Comparison of ENCODE assay signal across 10 mouse cellular contexts in the genomic region with DNA sequence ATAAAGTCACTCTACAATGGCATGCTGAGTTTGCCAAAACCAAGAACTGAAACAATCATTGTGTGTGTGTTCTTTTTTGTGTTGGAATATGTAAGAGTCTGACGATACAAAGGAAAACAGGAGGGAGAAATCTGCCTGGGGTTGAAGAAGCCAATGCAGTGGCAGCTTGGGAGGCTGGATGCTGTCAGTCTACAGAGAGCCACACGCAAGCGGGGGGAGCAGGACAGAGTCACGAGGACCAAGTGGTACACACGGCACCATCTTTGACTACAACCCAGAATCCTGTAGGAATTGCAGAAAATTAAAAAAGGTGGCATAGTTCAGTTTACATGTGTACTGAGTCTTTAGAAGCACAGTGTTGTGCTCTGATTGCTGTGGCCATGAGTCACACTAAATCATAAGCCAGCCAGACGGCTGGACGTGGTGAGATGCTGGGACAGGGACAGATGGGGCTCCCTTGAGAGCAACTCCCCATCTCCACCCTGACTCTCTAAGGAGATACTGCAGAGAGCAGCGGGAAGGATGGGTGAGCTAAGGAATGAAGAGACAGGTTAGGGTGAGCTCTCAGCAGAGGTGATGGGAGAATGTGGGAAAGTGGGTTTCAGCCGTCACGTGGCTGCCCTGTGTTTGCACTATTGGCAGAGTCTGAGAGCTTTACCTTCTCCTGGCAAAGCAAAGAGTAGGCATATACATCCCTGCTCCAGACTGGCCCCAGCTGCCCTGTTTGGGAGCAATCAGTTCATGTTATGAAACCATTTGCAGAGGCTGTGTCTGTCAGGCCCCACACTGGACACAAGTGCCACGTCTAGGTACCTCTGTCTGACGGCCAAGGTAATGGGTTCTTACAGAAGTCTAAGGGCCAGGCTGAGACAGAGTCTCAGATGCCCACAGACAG.
DNase-seq lines count a peak whose midpoint lies in the region; ATAC-seq and TF ChIP-seq lines count a peak whose summit lies in the region.
"Had no signal": no experiment of that assay in that cellular context is flagged by ENCODE, and none has a peak within 500 bp of the region (broad histone marks: within the 10 kb centered on the region; RNA-seq: fewer than 3 reads in every experiment).

No protein-coding gene starts in this region.

- TF ChIP-seq POLR2A in olfactory bulb, adult 2 months (IDR thresholded peaks at IDR 0.05; ENCODE audit: insufficient read depth, low read depth, low read length) = no peak

- H3K9me3 ChIP-seq in forebrain, embryonic 12.5 days = no peaks in the 10 kb centered on the region
- H3K9me3 ChIP-seq in forebrain, embryonic 10.5 days = no peaks in the 10 kb centered on the region
- H3K9me3 ChIP-seq in kidney, embryonic 15.5 days (replicated peaks) = no peaks in the 10 kb centered on the region
- no peaks in the 10 kb centered on the region for H3K9me3 ChIP-seq in hindbrain, embryonic 15.5 days
- H3K9me3 ChIP-seq: limb, embryonic 15.5 days had no signal

- no peaks in the 10 kb centered on the region for H3K36me3 ChIP-seq in forebrain, embryonic 12.5 days (replicated peaks)
- no peaks in the 10 kb centered on the region for H3K36me3 ChIP-seq in forebrain, embryonic 10.5 days (replicated peaks)
- no peaks in the 10 kb centered on the region for H3K36me3 ChIP-seq in kidney, embryonic 15.5 days
- no peaks in the 10 kb centered on the region for H3K36me3 ChIP-seq in hindbrain, embryonic 15.5 days
- H3K36me3 ChIP-seq: limb, embryonic 15.5 days had no signal

- H3K4me3 ChIP-seq in forebrain, embryonic 12.5 days (replicated peaks) = no peak overlapping the region
- no peak overlapping the region for H3K4me3 ChIP-seq in forebrain, embryonic 10.5 days
- no peak overlapping the region for H3K4me3 ChIP-seq in kidney, embryonic 15.5 days (replicated peaks)
- no peak overlapping the region for H3K4me3 ChIP-seq in hindbrain, embryonic 15.5 days
- H3K4me3 ChIP-seq in olfactory bulb, adult 2 months (ENCODE audit: insufficient read depth, low read depth, low read length) = no peak overlapping the region
- H3K4me3 ChIP-seq: limb, embryonic 15.5 days had no signal

- peak overlapping the region; percentile 31; the same call in 1 of the 2 replicates for H3K27ac ChIP-seq in forebrain, embryonic 12.5 days
- no peak overlapping the region for H3K27ac ChIP-seq in forebrain, embryonic 10.5 days
- peak overlapping the region; percentile 70 for H3K27ac ChIP-seq in kidney, embryonic 15.5 days
- H3K27ac ChIP-seq in hindbrain, embryonic 15.5 days (replicated peaks) = peak overlapping the region; percentile 28; the same call in 1 of the 2 replicates
- H3K27ac ChIP-seq in olfactory bulb, adult 2 months (ENCODE audit: insufficient read depth, low read depth, low read length) = peak overlapping the region; percentile 75
- H3K27ac ChIP-seq: limb, embryonic 15.5 days had no signal

- no peak for DNase-seq in forebrain, embryonic 10.5 days (ENCODE audit: extremely low spot score, low spot score)
- DNase-seq in kidney, adult 11 months = no peak
- no peak for DNase-seq in embryo, embryonic 10 days (ENCODE audit: low spot score)
- no peak for DNase-seq in layer of hippocampus, postnatal 36 days
- DNase-seq: gastrocnemius, postnatal 10 days had no signal

- no peak for ATAC-seq in forebrain, embryonic 12.5 days (ENCODE audit: low FRiP score)
- ATAC-seq in kidney, embryonic 15.5 days (replicated peaks; ENCODE audit: low FRiP score) = no peak
- peak; percentile 36; the same call in 1 of the 2 replicates for ATAC-seq in hindbrain, embryonic 15.5 days (ENCODE audit: low FRiP score, low read depth)

- no peaks in the 10 kb centered on the region for H3K27me3 ChIP-seq in forebrain, embryonic 12.5 days
- no peaks in the 10 kb centered on the region for H3K27me3 ChIP-seq in forebrain, embryonic 10.5 days (ENCODE audit: poor library complexity, severe bottlenecking)
- H3K27me3 ChIP-seq in kidney, embryonic 15.5 days = 0 out of 2 replicates have a peak, but pooled peaks cover 2% of the 10 kb centered on the region
- no peaks in the 10 kb centered on the region for H3K27me3 ChIP-seq in hindbrain, embryonic 15.5 days
- H3K27me3 ChIP-seq: limb, embryonic 15.5 days had no signal

- peaks cover 29% of the 10 kb centered on the region for H3K4me1 ChIP-seq in forebrain, embryonic 12.5 days
- peaks cover 19% of the 10 kb centered on the region; the same call in 1 of the 2 replicates for H3K4me1 ChIP-seq in forebrain, embryonic 10.5 days
- H3K4me1 ChIP-seq in kidney, embryonic 15.5 days = peaks cover 76% of the 10 kb centered on the region
- peaks cover 35% of the 10 kb centered on the region for H3K4me1 ChIP-seq in hindbrain, embryonic 15.5 days (replicated peaks)
- peaks cover 52% of the 10 kb centered on the region for H3K4me1 ChIP-seq in olfactory bulb, adult 2 months (ENCODE audit: control insufficient read depth, insufficient read depth, low read length)

- no peak overlapping the region for H3K4me2 ChIP-seq in forebrain, embryonic 12.5 days
- H3K4me2 ChIP-seq in kidney, embryonic 15.5 days = peak overlapping the region; percentile 44; the same call in 1 of the 2 replicates
- H3K4me2 ChIP-seq in hindbrain, embryonic 15.5 days = peak overlapping the region; percentile 40; the same call in 1 of the 2 replicates

- TF ChIP-seq CTCF in olfactory bulb, adult 2 months (IDR thresholded peaks at IDR 0.05; ENCODE audit: insufficient read depth, low read depth, low read length) = no peak

- no peak overlapping the region for H3K9ac ChIP-seq in forebrain, embryonic 12.5 days
- H3K9ac ChIP-seq in kidney, embryonic 15.5 days = no peak overlapping the region
- no peak overlapping the region for H3K9ac ChIP-seq in hindbrain, embryonic 15.5 days
- H3K9ac ChIP-seq: limb, embryonic 15.5 days had no signal

- WGBS in forebrain, embryonic 12.5 days = 79% methylated on average over 12 of the region's 12 CpGs
- 89% methylated on average over 12 of the region's 12 CpGs for whole genome bisulfite sequencing in forebrain, embryonic 10.5 days
- 59% methylated on average over 12 of the region's 12 CpGs for WGBS in kidney, embryonic 15.5 days
- 54% methylated on average over 12 of the region's 12 CpGs for WGBS in hindbrain, embryonic 15.5 days
- 42% methylated on average over 12 of the region's 12 CpGs for WGBS in olfactory bulb, adult 2 months
